Mouse (Mus musculus) kidney, adult 2 months (tissue): ENCODE data around the gene Chrm1. TPM values are rescaled to one million over a fixed set of nuclear protein-coding genes. Genes with fewer than 3 reads are reported as not detected.

Experiments used
- DNase-seq: peaks from one replicate; pipeline ENCODE4 v3.0.0; 2021
- H3K27ac ChIP-seq: fragments of 200-500 bp; 2 replicates; pipeline ENCODE4 v1.5.1; 2012; ENCODE audit warnings: low read depth, low read length, control low read depth, inconsistent platforms; ENCODE audit not compliant: insufficient read depth
- H3K27me3 ChIP-seq: fragments of 200-500 bp; replicated peaks from 2 replicates; pipeline ENCODE4 v1.6.1; 2012; ENCODE audit warnings: mild to moderate bottlenecking, moderate library complexity, low read length, inconsistent platforms; ENCODE audit not compliant: control insufficient read depth, insufficient read depth
- H3K36me3 ChIP-seq: fragments of 200-500 bp; 2 replicates; pipeline ENCODE4 v1.6.1; 2012; ENCODE audit warnings: mild to moderate bottlenecking, moderate library complexity, low read length, inconsistent platforms; ENCODE audit not compliant: control insufficient read depth, insufficient read depth
- H3K4me1 ChIP-seq: fragments of 200-500 bp; 2 replicates; pipeline ENCODE4 v1.6.1; 2011; ENCODE audit warnings: low read length; ENCODE audit not compliant: control insufficient read depth, insufficient read depth
- H3K4me3 ChIP-seq: fragments of 200-500 bp; 2 replicates; pipeline ENCODE4 v1.5.1; 2011; ENCODE audit warnings: mild to moderate bottlenecking, low read depth, low read length, control low read depth; ENCODE audit not compliant: insufficient read depth
- CTCF ChIP-seq: fragments of 200-500 bp; conservative IDR thresholded peaks from 2 replicates; pipeline ENCODE4 v1.5.1; 2011; ENCODE audit warnings: low read depth, mild to moderate bottlenecking, control low read depth, low read length, moderate library complexity, mixed read lengths; ENCODE audit not compliant: insufficient read depth, insufficient read length
- POLR2A ChIP-seq: fragments of 200-500 bp; IDR thresholded peaks from one replicate; pipeline ENCODE4 v1.6.1; 2011; ENCODE audit warnings: low read depth, low read length, control low read depth
- WGBS: fragments of 180-500 bp; shearing (Covaris S2); methylation state at CpG from one replicate; pipeline ENCODE4 v1.1.7; 2018; 5-methylcytosine and 5-hydroxymethylcytosine counted together
- polyA plus RNA-seq: library from polyadenylated mRNA; depleted of rRNA; stranded (reverse); fragments of >200 nt; gene quantifications from 2 replicates; pipeline ENCODE4 v1.2.3, GENCODE M21; 2012

Gene Chrm1
- polyA plus RNA-seq, 1 experiment: 0.53 TPM

- H3K4me1 ChIP-seq: peaks cover 4% of the 10 kb centered on the region; the same call in 1 of the 2 replicates
- H3K27me3 ChIP-seq: no peaks in the 10 kb centered on the region
- H3K4me3 ChIP-seq: no peak overlapping the region
- no peak overlapping the region for H3K27ac ChIP-seq
- DNase-seq: no peak
- H3K36me3 ChIP-seq: no peaks in the 10 kb centered on the region
- TF ChIP-seq CTCF (no peak), POLR2A (no peak)
- 81% methylated on average over 1 of the region's 1 CpGs for WGBS
These were observed 31.6 kb upstream of the Chrm1 start for GRCm38 (mm10) chr19:8632029-8632428.

- no peak overlapping the region for H3K27ac ChIP-seq
- H3K4me3 ChIP-seq: no peak overlapping the region
- no peak for DNase-seq
- 44% methylated on average over 5 of the region's 5 CpGs for WGBS
- no peaks in the 10 kb centered on the region for H3K27me3 ChIP-seq
- peaks cover 3% of the 10 kb centered on the region; the same call in 1 of the 2 replicates for H3K4me1 ChIP-seq
- H3K36me3 ChIP-seq: no peaks in the 10 kb centered on the region
- TF ChIP-seq CTCF (no peak), POLR2A (no peak)
These were observed 21.5 kb upstream of the Chrm1 start for GRCm38 (mm10) chr19:8642086-8642485.

- DNase-seq: peak; percentile 42
- TF ChIP-seq CTCF (no peak), POLR2A (no peak)
- H3K36me3 ChIP-seq: no peaks in the 10 kb centered on the region
- H3K27ac ChIP-seq: no peak overlapping the region
- no peak overlapping the region for H3K4me3 ChIP-seq
- no peaks in the 10 kb centered on the region for H3K27me3 ChIP-seq
- peaks cover 3% of the 10 kb centered on the region; the same call in 1 of the 2 replicates for H3K4me1 ChIP-seq
- 24% methylated on average over 2 of the region's 2 CpGs for WGBS
These were observed 17.2 kb upstream of the Chrm1 start for GRCm38 (mm10) chr19:8646393-8646792.

DNA sequence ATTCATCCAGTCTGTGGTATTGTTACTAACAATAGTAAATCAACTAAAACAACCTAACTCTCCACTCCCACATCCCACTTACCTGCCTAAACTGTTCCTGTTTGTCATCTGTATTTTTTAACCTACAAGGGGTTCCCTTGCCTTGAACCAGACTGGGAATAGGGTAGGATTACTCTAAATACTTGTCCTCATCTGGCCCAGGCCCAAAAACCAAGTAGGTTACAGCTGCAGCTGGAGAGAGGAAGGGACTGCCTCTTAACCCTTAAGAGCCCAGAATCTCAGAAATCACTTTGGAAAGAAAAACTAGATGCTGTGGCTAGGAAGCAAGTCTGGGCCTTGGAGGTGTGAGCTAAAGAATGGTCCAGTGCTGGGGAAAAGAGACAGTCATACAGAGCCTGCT, 7.8 kb upstream of the Chrm1 start:
- Histone ChIP-seq H3K36me3 (no peaks in the 10 kb centered on the region), H3K4me3 (no peak overlapping the region), H3K27ac (peak overlapping the region; percentile 55), H3K27me3 (no peaks in the 10 kb centered on the region), H3K4me1 (no peaks in the 10 kb centered on the region)
- no peak for TF ChIP-seq POLR2A
- DNase-seq: no peak

GRCm38 (mm10) chr19:8656341-8656740, 7.2 kb upstream of the Chrm1 start:
- 62% methylated on average over 4 of the region's 4 CpGs for WGBS
- DNase-seq: peak; percentile 58

DNA sequence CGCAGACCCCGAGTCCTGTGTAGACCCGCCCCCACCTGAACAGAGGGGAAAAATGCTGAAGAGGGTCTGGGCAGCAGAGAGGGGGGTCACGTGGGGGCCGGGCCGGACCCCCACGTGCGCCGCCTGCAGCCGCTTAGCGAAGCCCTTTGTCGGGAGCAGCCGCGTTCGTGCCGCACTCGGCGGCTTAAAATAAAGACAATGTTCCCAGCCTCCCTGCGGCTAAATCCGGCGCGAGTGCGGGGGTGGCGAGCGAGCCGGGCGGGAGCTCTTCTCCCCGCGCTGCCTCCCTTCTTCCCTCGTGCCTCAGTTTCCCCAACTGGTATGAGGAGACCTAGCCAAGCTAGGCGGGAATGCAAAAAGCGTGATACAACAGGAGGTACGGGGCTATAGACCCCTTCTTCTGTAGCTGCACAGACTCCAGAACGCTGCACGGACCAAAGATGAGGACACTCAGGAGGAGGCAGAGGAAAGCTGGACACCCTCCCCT, 1.7 kb upstream of the Chrm1 start:
- 3% methylated on average over 35 of the region's 35 CpGs for WGBS
- no peak for TF ChIP-seq CTCF
- no peak for TF ChIP-seq POLR2A
- no peaks in the 10 kb centered on the region for H3K4me1 ChIP-seq
- no peak overlapping the region for H3K27ac ChIP-seq
- no peaks in the 10 kb centered on the region for H3K36me3 ChIP-seq
- no peak for DNase-seq
- H3K4me3 ChIP-seq: peak overlapping the region; percentile 40
- no peaks in the 10 kb centered on the region for H3K27me3 ChIP-seq

More at GRCm38 (mm10) chr19:8656341-8656740, 7.2 kb upstream of the Chrm1 start:
- Histone ChIP-seq H3K36me3 (no peaks in the 10 kb centered on the region), H3K27me3 (no peaks in the 10 kb centered on the region), H3K4me1 (no peaks in the 10 kb centered on the region), H3K27ac (peak overlapping the region; percentile 55), H3K4me3 (no peak overlapping the region)
- no peak for TF ChIP-seq CTCF

- Histone ChIP-seq H3K4me3 (peak overlapping the region; percentile 40; the same call in 1 of the 2 replicates), H3K27ac (no peak overlapping the region), H3K4me1 (no peaks in the 10 kb centered on the region), H3K36me3 (no peaks in the 10 kb centered on the region), H3K27me3 (no peaks in the 10 kb centered on the region)
- TF ChIP-seq POLR2A: no peak
- peak; percentile 65 for TF ChIP-seq CTCF
- peak; percentile 50 for DNase-seq
- whole genome bisulfite sequencing: 7% methylated on average over 11 of the region's 11 CpGs
These were observed 1.3 kb upstream of the Chrm1 start for GRCm38 (mm10) chr19:8662337-8662736.
